Mouse (Mus musculus): ENCODE measurements at regions not wholly inside any gene's neighbourhood (a gene's known extent, or its start where the extent isn't known, plus 50 kb on each side); places are given as distances from the start of the nearest gene placed in this dataset.
"Not testable (repeated sequence)": the region's sequence is repeated elsewhere in the genome, so short reads cannot be mapped to it uniquely, and the experiment has no call there.

DNA sequence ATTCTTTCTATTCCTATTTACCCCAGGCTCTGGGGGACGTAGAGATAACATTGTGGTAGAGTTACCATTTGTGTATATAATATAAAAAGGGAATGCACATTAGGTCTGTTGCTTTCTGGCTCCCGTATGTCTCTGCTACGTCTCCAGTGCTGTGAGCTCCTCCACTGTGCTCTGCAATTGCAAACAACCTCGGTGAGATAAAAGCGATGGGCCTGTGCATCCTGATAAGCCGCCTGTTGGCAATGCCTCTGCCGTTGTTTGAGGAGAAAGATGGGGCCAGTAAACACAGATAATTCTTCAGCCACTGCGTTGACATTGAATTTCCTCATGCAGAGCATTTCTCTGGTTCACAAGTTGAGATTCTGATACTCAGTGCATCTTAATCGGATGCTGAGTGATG, 424.9 kb downstream of the Cbln4 start:
- ATAC-seq (ENCODE audit: insufficient read depth, low FRiP score, low read depth) = no peak
- 44% methylated on average over 9 of the region's 9 CpGs for WGBS
- Histone ChIP-seq H3K4me3 (replicated peaks) (no peak overlapping the region), H3K9me3 (no peaks in the 10 kb centered on the region), H3K27ac (no peak overlapping the region), H3K27me3 (replicated peaks) (no peaks in the 10 kb centered on the region), H3K4me2 (no peak overlapping the region), H3K4me1 (no peaks in the 10 kb centered on the region), H3K9ac (no peak overlapping the region), H3K36me3 (no peaks in the 10 kb centered on the region)

DNA sequence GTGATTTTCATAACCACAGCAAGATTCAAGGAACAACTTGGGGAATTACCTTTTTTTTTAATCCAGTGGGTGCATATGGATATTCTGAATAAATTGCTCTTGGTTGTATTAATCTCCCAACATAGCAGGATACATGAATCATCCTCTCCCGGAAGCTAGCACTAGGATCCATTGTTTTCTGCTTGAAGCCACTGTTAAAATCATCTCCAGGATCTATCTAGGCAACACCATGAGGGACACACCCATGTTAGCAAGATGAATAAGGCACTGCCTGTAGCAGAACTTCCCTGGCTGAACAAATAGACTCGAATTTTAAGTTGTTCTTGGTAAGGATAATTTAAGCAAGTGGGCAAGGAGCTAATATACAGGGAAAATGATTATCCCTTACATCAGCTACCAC, 427.8 kb downstream of the Cbln4 start:
- no peaks in the 10 kb centered on the region for H3K36me3 ChIP-seq
- H3K27me3 ChIP-seq (replicated peaks) = no peaks in the 10 kb centered on the region
- no peak overlapping the region for H3K4me3 ChIP-seq (replicated peaks)
- no peak overlapping the region for H3K4me2 ChIP-seq
- WGBS = 55% methylated on average over 2 of the region's 2 CpGs
- no peak for ATAC-seq (ENCODE audit: insufficient read depth, low FRiP score, low read depth)
- H3K27ac ChIP-seq = no peak overlapping the region
- H3K9ac ChIP-seq = no peak overlapping the region
- H3K9me3 ChIP-seq = no peaks in the 10 kb centered on the region
- H3K4me1 ChIP-seq = no peaks in the 10 kb centered on the region

DNA sequence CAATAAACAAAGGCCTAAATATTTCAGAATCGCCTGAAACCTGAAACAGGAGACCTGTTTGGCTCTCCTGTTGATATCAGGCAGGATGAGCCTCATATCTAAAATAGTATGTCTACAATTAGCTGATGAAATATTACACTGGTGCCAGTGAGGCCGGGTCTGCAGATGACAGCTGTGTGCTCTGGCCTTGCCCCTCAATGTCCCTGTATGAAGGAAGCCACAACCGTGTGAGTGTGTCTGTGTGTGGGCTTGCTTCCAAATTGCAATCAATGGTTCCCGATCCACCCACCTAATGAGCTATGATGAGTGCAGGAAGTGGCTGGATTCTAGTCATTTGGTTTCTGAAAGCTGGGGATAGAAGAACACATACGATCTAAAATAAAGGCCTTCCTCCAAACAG, 438.2 kb downstream of the Cbln4 start:
- H3K4me3 ChIP-seq (replicated peaks) = no peak overlapping the region
- no peak overlapping the region for H3K4me2 ChIP-seq
- no peak for ATAC-seq (ENCODE audit: insufficient read depth, low FRiP score, low read depth)
- no peaks in the 10 kb centered on the region for H3K9me3 ChIP-seq
- H3K4me1 ChIP-seq = no peaks in the 10 kb centered on the region
- 53% methylated on average over 5 of the region's 5 CpGs for WGBS
- no peaks in the 10 kb centered on the region for H3K27me3 ChIP-seq (replicated peaks)
- H3K9ac ChIP-seq = no peak overlapping the region
- no peaks in the 10 kb centered on the region for H3K36me3 ChIP-seq
- H3K27ac ChIP-seq = no peak overlapping the region

DNA sequence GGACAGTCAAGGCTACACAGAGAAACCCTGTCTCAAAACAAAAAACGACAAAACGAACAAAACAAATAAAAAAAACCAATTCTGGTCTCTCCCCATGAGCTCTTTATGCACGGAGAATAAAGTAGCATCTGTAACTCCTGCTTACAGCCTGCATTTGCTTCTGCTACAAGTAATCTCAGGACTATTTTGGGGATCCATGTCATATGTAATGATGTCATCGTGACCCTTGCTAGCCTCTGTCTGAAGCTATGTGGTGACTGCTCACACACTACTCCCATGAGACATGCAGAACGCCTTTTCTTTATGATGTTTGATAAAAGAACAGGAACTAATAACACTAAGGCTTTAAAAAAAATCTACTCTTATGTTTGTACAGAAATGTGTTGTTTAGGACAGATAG, 448.0 kb downstream of the Cbln4 start:
- H3K4me3 ChIP-seq (replicated peaks) = no peak overlapping the region
- no peak for ATAC-seq (ENCODE audit: insufficient read depth, low FRiP score, low read depth)
- H3K9ac ChIP-seq = no peak overlapping the region
- no peak overlapping the region for H3K4me2 ChIP-seq
- H3K4me1 ChIP-seq = no peaks in the 10 kb centered on the region
- 78% methylated on average over 5 of the region's 5 CpGs for WGBS
- H3K9me3 ChIP-seq = no peaks in the 10 kb centered on the region
- no peaks in the 10 kb centered on the region for H3K27me3 ChIP-seq (replicated peaks)
- H3K27ac ChIP-seq = no peak overlapping the region
- no peaks in the 10 kb centered on the region for H3K36me3 ChIP-seq

DNA sequence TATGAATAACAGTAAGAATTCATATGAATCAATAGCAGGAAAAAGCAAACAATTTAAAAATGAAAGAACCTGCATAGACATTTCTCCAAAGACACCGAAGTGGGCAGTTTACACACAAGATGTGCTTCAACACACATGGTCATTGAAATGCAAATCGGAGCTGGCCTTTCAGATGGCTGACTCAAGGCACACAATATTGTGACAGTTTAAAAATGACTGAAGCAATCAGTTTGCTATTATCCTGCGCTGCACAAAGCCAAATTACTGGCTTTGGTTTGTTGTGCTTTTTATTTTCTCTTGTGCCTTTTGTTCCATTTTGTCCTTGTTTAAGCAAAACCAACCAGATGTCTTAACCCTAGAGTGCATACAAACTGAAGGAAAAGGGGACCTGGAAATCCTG, 449.4 kb downstream of the Cbln4 start:
- Histone ChIP-seq H3K27ac (no peak overlapping the region), H3K4me1 (no peaks in the 10 kb centered on the region), H3K27me3 (replicated peaks) (no peaks in the 10 kb centered on the region), H3K4me2 (no peak overlapping the region), H3K36me3 (no peaks in the 10 kb centered on the region), H3K4me3 (replicated peaks) (no peak overlapping the region), H3K9me3 (no peaks in the 10 kb centered on the region), H3K9ac (no peak overlapping the region)
- 72% methylated on average over 3 of the region's 3 CpGs for WGBS
- ATAC-seq (ENCODE audit: insufficient read depth, low FRiP score, low read depth) = no peak

DNA sequence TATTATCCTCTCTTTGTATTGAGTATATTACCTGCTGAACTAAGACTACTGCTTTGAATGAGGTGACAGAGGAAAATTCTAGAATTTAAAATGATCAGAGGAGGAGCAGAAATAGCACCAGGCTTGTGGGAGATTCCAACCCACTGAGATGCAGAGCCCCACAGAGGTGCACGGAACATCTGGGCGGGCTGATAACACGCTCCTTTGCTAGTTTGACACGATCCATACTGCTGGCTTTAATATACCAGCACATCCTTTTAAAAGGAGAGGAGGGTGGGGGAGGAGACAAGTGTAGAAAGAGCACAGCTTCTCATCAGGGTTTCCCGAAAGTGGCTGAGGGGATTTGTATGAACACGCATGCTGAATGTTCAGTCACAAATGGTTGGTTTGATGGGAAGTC, 451.0 kb downstream of the Cbln4 start:
- H3K27me3 ChIP-seq (replicated peaks) = no peaks in the 10 kb centered on the region
- H3K27ac ChIP-seq = no peak overlapping the region
- no peaks in the 10 kb centered on the region for H3K4me1 ChIP-seq
- no peak overlapping the region for H3K4me2 ChIP-seq
- ATAC-seq (ENCODE audit: insufficient read depth, low FRiP score, low read depth) = no peak
- H3K9me3 ChIP-seq = no peaks in the 10 kb centered on the region
- H3K9ac ChIP-seq = no peak overlapping the region
- H3K4me3 ChIP-seq (replicated peaks) = no peak overlapping the region
- WGBS = 81% methylated on average over 6 of the region's 6 CpGs
- H3K36me3 ChIP-seq = no peaks in the 10 kb centered on the region

DNA sequence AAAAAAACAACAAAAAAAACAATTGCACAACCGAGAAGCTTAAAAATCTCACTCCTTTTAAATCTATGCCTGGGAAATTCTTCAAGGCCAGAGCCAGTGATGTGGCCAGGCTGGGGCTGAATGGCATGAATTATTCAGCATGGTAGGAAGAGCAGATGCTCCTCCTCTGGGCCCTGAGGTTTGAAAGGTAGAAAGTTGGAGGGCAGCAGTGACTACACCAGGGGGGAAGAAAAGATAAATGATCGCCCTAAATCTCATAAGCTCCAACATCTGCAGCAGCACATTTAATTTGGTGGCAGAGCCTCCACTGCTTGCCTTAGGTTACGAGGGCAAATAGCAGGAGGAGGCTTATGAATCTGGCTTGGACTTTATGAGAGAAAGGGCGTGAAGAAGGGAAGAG, 455.1 kb downstream of the Cbln4 start:
- no peak for ATAC-seq (ENCODE audit: insufficient read depth, low FRiP score, low read depth)
- Histone ChIP-seq H3K4me3 (replicated peaks) (no peak overlapping the region), H3K36me3 (no peaks in the 10 kb centered on the region), H3K9me3 (no peaks in the 10 kb centered on the region), H3K27me3 (replicated peaks) (no peaks in the 10 kb centered on the region), H3K4me1 (no peaks in the 10 kb centered on the region), H3K27ac (no peak overlapping the region), H3K4me2 (no peak overlapping the region), H3K9ac (no peak overlapping the region)
- 67% methylated on average over 4 of the region's 4 CpGs for WGBS

DNA sequence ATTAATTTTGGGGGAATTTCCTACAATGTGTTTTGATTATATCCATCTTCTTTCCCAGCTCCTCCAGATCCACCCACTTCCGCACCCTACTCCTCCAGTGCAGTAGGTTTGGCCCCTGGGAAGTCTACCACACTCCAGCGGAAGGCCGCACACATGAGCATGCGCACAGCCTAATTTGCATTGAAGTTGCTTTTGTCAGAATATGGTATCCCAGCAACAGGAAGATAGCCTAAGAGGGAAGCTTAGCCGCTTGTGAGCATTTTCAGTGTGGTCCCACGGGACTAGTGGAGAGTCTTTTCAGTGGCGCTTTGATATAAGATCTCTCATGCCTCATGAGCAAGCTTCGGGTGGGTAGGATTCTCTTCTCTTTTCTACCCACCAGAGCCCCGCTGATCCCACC, 455.6 kb downstream of the Cbln4 start:
- H3K4me3 ChIP-seq (replicated peaks) = no peak overlapping the region

DNA sequence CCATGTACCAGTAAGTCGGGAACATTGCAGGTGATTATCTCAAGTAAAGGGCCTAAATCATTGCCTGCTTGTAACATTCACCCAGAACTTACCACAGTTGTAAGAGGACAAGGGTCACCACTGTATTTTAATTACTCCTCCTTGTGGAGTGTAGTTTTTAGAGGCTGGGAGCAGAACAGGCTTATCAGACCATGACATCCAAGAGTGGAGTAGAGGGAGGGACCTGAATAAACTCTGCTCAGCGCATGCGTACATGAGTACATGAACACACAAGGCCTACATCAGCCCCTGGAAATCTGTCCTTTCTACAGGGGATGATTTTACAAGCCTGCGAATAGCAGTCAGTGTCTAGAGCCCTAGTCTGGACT, 456.4 kb downstream of the Cbln4 start:
- Histone ChIP-seq H3K27ac (no peak overlapping the region), H3K4me1 (no peaks in the 10 kb centered on the region), H3K9me3 (no peaks in the 10 kb centered on the region), H3K4me3 (replicated peaks) (no peak overlapping the region), H3K9ac (no peak overlapping the region), H3K4me2 (no peak overlapping the region), H3K36me3 (no peaks in the 10 kb centered on the region), H3K27me3 (replicated peaks) (no peaks in the 10 kb centered on the region)
- WGBS = 88% methylated on average over 4 of the region's 4 CpGs
- no peak for ATAC-seq (ENCODE audit: insufficient read depth, low FRiP score, low read depth)

More for the DNA sequence above, 455.6 kb downstream of the Cbln4 start:
- no peak for ATAC-seq (ENCODE audit: insufficient read depth, low FRiP score, low read depth)
- Histone ChIP-seq H3K9ac (no peak overlapping the region), H3K9me3 (no peaks in the 10 kb centered on the region), H3K4me2 (no peak overlapping the region), H3K27me3 (replicated peaks) (no peaks in the 10 kb centered on the region), H3K36me3 (no peaks in the 10 kb centered on the region), H3K4me1 (no peaks in the 10 kb centered on the region), H3K27ac (no peak overlapping the region)
- WGBS = 87% methylated on average over 9 of the region's 9 CpGs

DNA sequence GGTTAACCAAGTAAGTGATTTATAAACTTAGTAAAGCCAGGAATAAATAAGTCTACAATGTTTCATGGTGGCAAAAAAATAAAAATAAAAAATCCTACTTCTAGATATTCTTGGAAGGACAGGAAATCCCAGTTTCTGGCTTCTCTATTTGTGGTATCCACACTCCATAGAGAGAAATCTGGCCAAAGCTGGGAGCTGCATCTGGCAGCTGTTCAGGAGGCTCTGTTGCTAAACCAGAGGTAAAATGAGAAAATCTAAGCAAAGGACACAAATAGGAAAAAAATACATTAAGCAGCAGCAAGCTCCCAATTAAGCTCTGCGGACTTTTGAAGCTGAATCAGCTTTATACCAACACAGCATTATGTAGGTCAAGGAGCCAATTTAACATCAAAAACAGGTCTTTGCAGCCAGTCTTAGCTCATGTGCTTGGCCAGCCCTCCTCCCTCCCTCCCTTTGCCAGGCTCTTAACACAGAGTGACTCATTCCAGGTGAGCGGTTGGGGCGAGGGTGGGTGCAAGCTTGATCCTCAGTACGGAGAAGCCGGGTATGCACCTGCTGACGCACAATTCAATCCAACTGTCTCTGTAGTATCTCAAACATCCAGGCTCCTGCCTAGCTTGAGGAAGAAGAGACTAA, 456.9 kb downstream of the Cbln4 start:
- Histone ChIP-seq H3K27ac (no peak overlapping the region), H3K4me1 (no peaks in the 10 kb centered on the region), H3K4me2 (no peak overlapping the region), H3K9ac (no peak overlapping the region), H3K27me3 (replicated peaks) (no peaks in the 10 kb centered on the region), H3K4me3 (replicated peaks) (no peak overlapping the region), H3K36me3 (no peaks in the 10 kb centered on the region), H3K9me3 (no peaks in the 10 kb centered on the region)
- WGBS = 90% methylated on average over 6 of the region's 6 CpGs
- ATAC-seq (ENCODE audit: insufficient read depth, low FRiP score, low read depth) = no peak

DNA sequence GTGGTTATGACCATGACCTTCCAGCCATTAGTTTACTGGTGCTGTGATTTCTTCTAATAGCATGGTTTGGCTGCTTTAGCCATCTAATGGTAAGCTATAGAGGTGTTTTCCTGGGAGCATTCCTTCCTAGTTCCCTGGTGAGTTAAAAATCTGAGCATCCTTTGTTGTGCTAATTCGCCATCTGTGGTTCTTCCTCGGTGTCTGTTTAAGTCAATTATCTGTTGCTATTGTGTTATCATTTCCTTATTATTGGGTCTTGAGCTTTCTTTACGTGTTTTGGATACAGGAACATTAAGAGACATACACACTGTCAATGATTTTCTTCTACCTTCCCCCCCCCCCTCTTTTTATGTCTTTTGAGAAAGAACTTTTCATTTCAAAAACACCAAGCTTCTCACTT, 468.9 kb downstream of the Cbln4 start:
- Histone ChIP-seq H3K4me2 (no peak overlapping the region), H3K27ac (no peak overlapping the region), H3K36me3 (no peaks in the 10 kb centered on the region), H3K9ac (no peak overlapping the region), H3K4me1 (no peaks in the 10 kb centered on the region), H3K9me3 (no peaks in the 10 kb centered on the region), H3K4me3 (replicated peaks) (no peak overlapping the region), H3K27me3 (replicated peaks) (no peaks in the 10 kb centered on the region)
- ATAC-seq (ENCODE audit: insufficient read depth, low FRiP score, low read depth) = no peak
- WGBS = 71% methylated on average over 3 of the region's 3 CpGs

DNA sequence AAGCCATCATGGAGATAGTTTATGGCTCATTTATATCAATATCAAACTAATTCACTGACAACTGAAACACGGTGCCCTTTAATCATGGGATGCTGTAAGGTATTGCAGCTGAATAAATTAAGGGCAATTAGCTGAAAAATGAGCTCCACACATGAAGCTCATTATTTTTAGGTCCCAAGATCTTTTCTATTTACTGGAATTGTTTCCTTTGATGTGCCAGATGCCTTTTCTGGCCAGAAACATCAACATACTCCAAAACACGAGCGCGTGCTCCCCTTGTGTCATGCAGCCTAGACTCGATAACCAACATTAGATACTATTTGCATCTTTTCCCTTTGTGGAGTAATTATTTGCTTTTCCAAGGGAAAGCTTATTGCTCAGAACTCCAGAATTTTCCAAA, 480.6 kb downstream of the Cbln4 start:
- no peaks in the 10 kb centered on the region for H3K27me3 ChIP-seq (replicated peaks)
- H3K4me3 ChIP-seq (replicated peaks) = no peak overlapping the region
- ATAC-seq (ENCODE audit: insufficient read depth, low FRiP score, low read depth) = no peak
- WGBS = 86% methylated on average over 5 of the region's 5 CpGs
- no peak overlapping the region for H3K4me2 ChIP-seq
- H3K4me1 ChIP-seq = no peaks in the 10 kb centered on the region
- no peaks in the 10 kb centered on the region for H3K36me3 ChIP-seq
- H3K27ac ChIP-seq = no peak overlapping the region
- no peaks in the 10 kb centered on the region for H3K9me3 ChIP-seq
- no peak overlapping the region for H3K9ac ChIP-seq

DNA sequence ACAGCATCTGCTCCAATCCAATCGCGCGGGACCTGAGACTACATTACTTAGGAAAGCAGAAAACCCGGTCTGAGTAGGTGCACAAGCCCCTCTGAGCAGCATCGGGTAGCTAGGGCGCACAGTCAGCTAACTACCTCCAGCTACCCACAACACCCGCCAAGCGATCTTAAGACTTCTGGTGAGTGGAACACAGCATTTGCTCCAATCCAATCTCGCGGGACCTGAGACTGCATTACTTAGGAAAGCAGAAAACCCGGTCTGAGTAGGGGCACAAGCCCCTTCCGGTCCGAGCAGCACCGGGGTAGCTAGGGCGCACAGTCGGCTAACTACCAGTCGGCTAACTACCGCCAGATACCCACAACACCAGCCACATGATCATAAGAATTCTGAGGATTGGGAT, 500.5 kb downstream of the Cbln4 start:
- not testable (repeated sequence) for H3K27me3 ChIP-seq (replicated peaks); H3K4me2 ChIP-seq; H3K4me3 ChIP-seq (replicated peaks); ATAC-seq (ENCODE audit: insufficient read depth, low FRiP score, low read depth); H3K4me1 ChIP-seq; H3K9me3 ChIP-seq; H3K27ac ChIP-seq; H3K9ac ChIP-seq; H3K36me3 ChIP-seq
- 84% methylated on average over 18 of the region's 18 CpGs for WGBS

All from stomach, embryonic 15.5 days (tissue).